Mouse (Mus musculus) midbrain, embryonic 13.5 days (tissue): ENCODE results near the gene P2ry4. TPM values are rescaled to one million over a fixed set of nuclear protein-coding genes. Genes with fewer than 3 reads are reported as not detected.

Experiments used
- ATAC-seq: fragments of 200-750 bp; cut with Nextera tagmentation; 2 replicates; pipeline ENCODE4 v1.8.0; 2017; ENCODE audit warnings: mild to moderate bottlenecking, moderate TSS enrichment, moderate library complexity
- H3K27ac ChIP-seq: fragments of 300-500 bp; sonication (generic); 2 replicates; pipeline ENCODE4 v1.5.1; 2015; ENCODE audit warnings: inconsistent platforms, mild to moderate bottlenecking, moderate library complexity
- H3K27me3 ChIP-seq: fragments of 300-500 bp; sonication (generic); 2 replicates; pipeline ENCODE4 v1.6.1; 2015; ENCODE audit warnings: mild to moderate bottlenecking, inconsistent platforms
- H3K36me3 ChIP-seq: fragments of 300-500 bp; sonication (generic); 2 replicates; pipeline ENCODE4 v1.6.1; 2015; ENCODE audit warnings: mild to moderate bottlenecking, inconsistent platforms
- H3K4me1 ChIP-seq: fragments of 300-500 bp; sonication (generic); replicated peaks from 2 replicates; pipeline ENCODE4 v1.6.1; 2015; ENCODE audit warnings: inconsistent platforms
- H3K4me2 ChIP-seq: fragments of 300-500 bp; sonication (generic); replicated peaks from 2 replicates; pipeline ENCODE4 v1.6.1; 2015; ENCODE audit warnings: moderate library complexity, mild to moderate bottlenecking, inconsistent platforms
- H3K4me3 ChIP-seq: fragments of 300-500 bp; sonication (generic); replicated peaks from 2 replicates; pipeline ENCODE4 v1.5.1; 2015; ENCODE audit warnings: mild to moderate bottlenecking, inconsistent platforms
- H3K9ac ChIP-seq: fragments of 300-500 bp; sonication (generic); replicated peaks from 2 replicates; pipeline ENCODE4 v1.6.1; 2015; ENCODE audit warnings: mild to moderate bottlenecking, inconsistent platforms
- H3K9me3 ChIP-seq: fragments of 300-500 bp; sonication (generic); 2 replicates; pipeline ENCODE4 v1.6.1; 2016; ENCODE audit warnings: mild to moderate bottlenecking, inconsistent platforms
- WGBS: fragments of 180-500 bp; shearing (Covaris S2); methylation state at CpG from one replicate; pipeline ENCODE4 v1.1.7; 2015; 5-methylcytosine and 5-hydroxymethylcytosine counted together
- polyA plus RNA-seq: library from polyadenylated mRNA; unstranded; fragments of >200 nt; fragmentation: Nextera tagmentation; extraction: Ambion mirVana; gene quantifications from 2 replicates; pipeline ENCODE4 v1.2.1, GENCODE M21; 2015

P2ry4 gene
- not detected in 2 replicates for polyA plus RNA-seq

GRCm38 (mm10) chrX:100594791-100595190, at the start of gene P2ry4:
Gene P2ry4, minus strand, starts transcription at chrX:100594869.
- no peaks in the 10 kb centered on the region for H3K9me3 ChIP-seq
- peaks cover 8% of the 10 kb centered on the region; the same call in 1 of the 2 replicates for H3K27me3 ChIP-seq
- H3K36me3 ChIP-seq, result no peaks in the 10 kb centered on the region
- H3K4me3 ChIP-seq, result no peak within 1 kb of the TSS
- no peak within 1 kb of the TSS for H3K27ac ChIP-seq
- ATAC-seq, result no peak
- WGBS, result 67% methylated on average over 4 of the region's 4 CpGs
- no peak within 1 kb of the TSS for H3K9ac ChIP-seq
- no peak within 1 kb of the TSS for H3K4me2 ChIP-seq
- no peaks in the 10 kb centered on the region for H3K4me1 ChIP-seq

GRCm38 (mm10) chrX:100638477-100638876, 43.8 kb upstream of the P2ry4 start:
- Histone ChIP-seq H3K36me3 (0 out of 2 replicates have a peak, but pooled peaks cover 3% of the 10 kb centered on the region), H3K4me3 (no peak overlapping the region), H3K9ac (no peak overlapping the region), H3K4me1 (no peaks in the 10 kb centered on the region), H3K27me3 (0 out of 2 replicates have a peak, but pooled peaks cover 3% of the 10 kb centered on the region), H3K27ac (no peak overlapping the region), H3K4me2 (no peak overlapping the region), H3K9me3 (no peaks in the 10 kb centered on the region)
- 91% methylated on average over 8 of the region's 8 CpGs for WGBS
- no peak for ATAC-seq

GRCm38 (mm10) chrX:100629076-100629475, 34.4 kb upstream of the P2ry4 start:
- Histone ChIP-seq H3K4me3 (no peak overlapping the region), H3K4me2 (no peak overlapping the region), H3K9me3 (no peaks in the 10 kb centered on the region), H3K36me3 (no peaks in the 10 kb centered on the region), H3K4me1 (peaks cover 12% of the 10 kb centered on the region), H3K27me3 (no peaks in the 10 kb centered on the region), H3K27ac (no peak overlapping the region), H3K9ac (no peak overlapping the region)
- no peak for ATAC-seq
- 76% methylated on average over 2 of the region's 2 CpGs for WGBS

- H3K9ac ChIP-seq, result peak within 1 kb of the TSS; percentile 58
- H3K36me3 ChIP-seq, result peaks cover 16% of the 10 kb centered on the region
- peaks cover 12% of the 10 kb centered on the region for H3K4me1 ChIP-seq
- H3K27me3 ChIP-seq, result no peaks in the 10 kb centered on the region
- H3K4me2 ChIP-seq, result peak within 1 kb of the TSS; percentile 70
- peak within 1 kb of the TSS; percentile 54 for H3K4me3 ChIP-seq
- WGBS, result 20% methylated on average over 62 of the region's 62 CpGs
- H3K9me3 ChIP-seq, result no peaks in the 10 kb centered on the region
- no peak within 1 kb of the TSS for H3K27ac ChIP-seq
- ATAC-seq, result peak; percentile 100
Observed at GRCm38 (mm10) chrX:100625802-100626793, 31.4 kb upstream of the P2ry4 start, which contains the start of gene Pdzd11. Gene Pdzd11, minus strand, starts transcription at chrX:100626568.

- Histone ChIP-seq H3K4me2 (peak within 1 kb of the TSS; percentile 70), H3K36me3 (peaks cover 16% of the 10 kb centered on the region), H3K9me3 (no peaks in the 10 kb centered on the region), H3K4me3 (peak within 1 kb of the TSS; percentile 54), H3K9ac (peak within 1 kb of the TSS; percentile 58), H3K27me3 (no peaks in the 10 kb centered on the region), H3K27ac (no peak within 1 kb of the TSS), H3K4me1 (peaks cover 12% of the 10 kb centered on the region)
- 19% methylated on average over 3 of the region's 3 CpGs for WGBS
- ATAC-seq, result no peak
Observed at GRCm38 (mm10) chrX:100625546-100625801, 30.8 kb upstream of the P2ry4 start, which contains the start of gene Kif4. Gene Kif4, plus strand, starts transcription at chrX:100625737.

GRCm38 (mm10) chrX:100625146-100625545, 30.5 kb upstream of the P2ry4 start:
- WGBS, result 47% methylated on average over 7 of the region's 7 CpGs
- H3K4me1 ChIP-seq, result peaks cover 12% of the 10 kb centered on the region
- H3K27me3 ChIP-seq, result no peaks in the 10 kb centered on the region
- no peak for ATAC-seq
- peak overlapping the region; percentile 54 for H3K4me3 ChIP-seq
- H3K9ac ChIP-seq, result peak overlapping the region; percentile 58
- H3K36me3 ChIP-seq, result peaks cover 16% of the 10 kb centered on the region
- no peaks in the 10 kb centered on the region for H3K9me3 ChIP-seq
- no peak overlapping the region for H3K27ac ChIP-seq
- H3K4me2 ChIP-seq, result peak overlapping the region; percentile 70

- H3K9me3 ChIP-seq, result no peaks in the 10 kb centered on the region
- no peak overlapping the region for H3K9ac ChIP-seq
- WGBS, result 87% methylated on average over 4 of the region's 4 CpGs
- H3K27me3 ChIP-seq, result no peaks in the 10 kb centered on the region; the same call in 1 of the 2 replicates
- H3K4me1 ChIP-seq, result peaks cover 12% of the 10 kb centered on the region
- H3K4me3 ChIP-seq, result no peak overlapping the region
- peaks cover 16% of the 10 kb centered on the region for H3K36me3 ChIP-seq
- no peak overlapping the region for H3K27ac ChIP-seq
- ATAC-seq, result no peak
- H3K4me2 ChIP-seq, result no peak overlapping the region
Observed at GRCm38 (mm10) chrX:100624242-100624641, 29.6 kb upstream of the P2ry4 start.

- Histone ChIP-seq H3K9me3 (no peaks in the 10 kb centered on the region), H3K27me3 (no peaks in the 10 kb centered on the region; the same call in 1 of the 2 replicates), H3K4me2 (no peak overlapping the region), H3K27ac (no peak overlapping the region), H3K4me1 (peaks cover 9% of the 10 kb centered on the region), H3K4me3 (no peak overlapping the region), H3K36me3 (peaks cover 16% of the 10 kb centered on the region), H3K9ac (no peak overlapping the region)
- 67% methylated on average over 2 of the region's 2 CpGs for WGBS
- no peak for ATAC-seq
Observed at GRCm38 (mm10) chrX:100621366-100621765, 26.7 kb upstream of the P2ry4 start.

- H3K9me3 ChIP-seq, result no peaks in the 10 kb centered on the region
- H3K4me3 ChIP-seq, result no peak overlapping the region
- WGBS, result 80% methylated on average over 3 of the region's 3 CpGs
- H3K27ac ChIP-seq, result no peak overlapping the region
- H3K36me3 ChIP-seq, result peaks cover 13% of the 10 kb centered on the region
- ATAC-seq, result no peak
- H3K27me3 ChIP-seq, result no peaks in the 10 kb centered on the region; the same call in 1 of the 2 replicates
- H3K4me2 ChIP-seq, result no peak overlapping the region
- no peaks in the 10 kb centered on the region for H3K4me1 ChIP-seq
- H3K9ac ChIP-seq, result no peak overlapping the region
Observed at GRCm38 (mm10) chrX:100618488-100618887, 23.8 kb upstream of the P2ry4 start.

GRCm38 (mm10) chrX:100605314-100605713, 10.6 kb upstream of the P2ry4 start, which contains the start of gene Arr3:
Gene Arr3, plus strand, starts transcription at chrX:100605497.
- WGBS, result 48% methylated on average over 1 of the region's 1 CpGs
- Histone ChIP-seq H3K4me1 (no peaks in the 10 kb centered on the region), H3K9me3 (no peaks in the 10 kb centered on the region), H3K27me3 (no peaks in the 10 kb centered on the region; the same call in 1 of the 2 replicates), H3K27ac (no peak within 1 kb of the TSS), H3K4me3 (no peak within 1 kb of the TSS), H3K36me3 (no peaks in the 10 kb centered on the region), H3K4me2 (no peak within 1 kb of the TSS), H3K9ac (no peak within 1 kb of the TSS)
- no peak for ATAC-seq

GRCm38 (mm10) chrX:100599755-100600154, 5.1 kb upstream of the P2ry4 start:
- Histone ChIP-seq H3K9me3 (no peaks in the 10 kb centered on the region), H3K9ac (no peak overlapping the region), H3K27ac (no peak overlapping the region), H3K4me1 (no peaks in the 10 kb centered on the region), H3K4me3 (no peak overlapping the region), H3K27me3 (no peaks in the 10 kb centered on the region; the same call in 1 of the 2 replicates), H3K4me2 (no peak overlapping the region), H3K36me3 (no peaks in the 10 kb centered on the region)
- ATAC-seq, result no peak
- WGBS, result 76% methylated on average over 4 of the region's 4 CpGs

GRCm38 (mm10) chrX:100597439-100597838, 2.8 kb upstream of the P2ry4 start:
- H3K27me3 ChIP-seq, result peaks cover 6% of the 10 kb centered on the region; the same call in 1 of the 2 replicates
- no peak overlapping the region for H3K4me3 ChIP-seq
- no peaks in the 10 kb centered on the region for H3K4me1 ChIP-seq
- no peaks in the 10 kb centered on the region for H3K36me3 ChIP-seq
- 31% methylated on average over 5 of the region's 5 CpGs for WGBS
- no peak overlapping the region for H3K27ac ChIP-seq
- no peaks in the 10 kb centered on the region for H3K9me3 ChIP-seq
- no peak overlapping the region for H3K4me2 ChIP-seq
- no peak for ATAC-seq
- no peak overlapping the region for H3K9ac ChIP-seq
